Mouse (Mus musculus): ENCODE results near the gene Vmn1r211.
"Not testable (repeated sequence)": the region's sequence is repeated elsewhere in the genome, so short reads cannot be mapped to it uniquely, and the experiment has no call there.

Gene Vmn1r211

DNA sequence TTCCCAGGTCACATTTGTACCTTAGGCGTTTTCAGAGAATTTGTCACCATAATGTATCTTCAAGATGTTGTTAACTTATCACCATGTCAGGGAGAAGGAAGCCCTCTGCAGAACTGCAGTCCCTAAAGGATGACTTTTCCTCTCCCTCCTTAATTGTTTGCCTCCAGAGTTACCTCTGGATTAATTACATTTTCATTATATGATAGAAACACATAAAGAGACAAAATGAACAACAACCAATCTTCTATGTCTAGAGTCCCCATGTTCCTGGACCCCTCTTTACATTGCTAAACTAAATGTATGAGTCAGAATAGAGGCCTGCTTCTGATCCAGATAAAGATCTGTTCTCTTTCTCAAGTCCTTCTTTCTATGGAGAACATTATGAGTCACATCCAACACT is at the start of gene Vmn1r211:
Vmn1r211 (minus strand) TSS at position 101 of the 400 bp plus-strand sequence.
- no peak for DNase-seq (ENCODE audit: extremely low read depth, insufficient read length, low spot score)

GRCm38 (mm10) chr13:22884105-22884504 is 26.7 kb upstream of the Vmn1r211 start, which contains the start of gene Vmn1r212:
TSS of gene Vmn1r212 (minus strand) at chr13:22884205.
- no peak for DNase-seq (ENCODE audit: extremely low read depth, insufficient read length, low spot score)

DNA sequence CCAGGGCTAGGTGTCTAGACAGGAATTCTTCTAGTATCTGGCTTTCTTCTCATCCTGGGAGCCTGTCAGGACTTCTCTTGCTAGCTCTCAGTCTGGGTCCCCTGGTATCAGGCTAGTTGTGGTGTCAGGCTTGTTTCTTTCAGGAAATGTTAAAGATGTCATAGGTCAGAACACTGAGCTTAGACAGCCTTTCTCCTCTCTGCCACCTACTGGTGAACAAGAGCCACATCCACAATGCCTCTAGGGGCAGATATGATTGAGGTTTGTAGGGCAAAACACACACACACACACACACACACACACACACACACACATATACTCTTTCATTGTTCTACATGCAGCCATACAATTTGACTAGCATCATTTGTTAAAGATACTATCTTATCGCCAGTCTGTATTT is 21.9 kb upstream of the Vmn1r211 start:
- no peak for DNase-seq (ENCODE audit: extremely low read depth, insufficient read length, low spot score)

- DNase-seq (ENCODE audit: extremely low read depth, insufficient read length, low spot score): no peak
These were observed 2.6 kb downstream of the Vmn1r211 start for GRCm38 (mm10) chr13:22854760-22855159.

DNA sequence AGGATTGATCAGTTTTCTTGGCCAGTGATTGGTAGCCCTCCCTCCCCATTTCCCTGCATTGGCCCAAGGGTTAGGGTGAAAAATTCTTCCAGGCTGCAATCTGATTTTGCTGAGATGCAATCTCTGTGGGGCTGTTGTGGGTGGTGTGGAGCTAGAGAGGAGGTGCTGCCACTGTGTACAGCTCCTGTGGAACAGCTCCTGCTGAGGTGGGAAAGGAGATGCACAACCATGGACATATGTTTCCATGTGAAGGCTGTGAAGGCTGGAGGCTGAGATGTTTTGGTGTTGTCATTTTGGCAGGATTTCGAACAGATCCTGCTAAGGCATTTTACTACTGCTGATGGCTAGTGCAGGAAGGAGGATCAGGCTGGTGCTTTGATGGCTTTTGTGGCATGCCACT is 10.6 kb downstream of the Vmn1r211 start:
- no peak for DNase-seq (ENCODE audit: extremely low read depth, insufficient read length, low spot score)

- not testable (repeated sequence) for DNase-seq (ENCODE audit: extremely low read depth, insufficient read length, low spot score)
These were observed 13.1 kb downstream of the Vmn1r211 start for GRCm38 (mm10) chr13:22844304-22844703.

- DNase-seq (ENCODE audit: extremely low read depth, insufficient read length, low spot score): peak; percentile 6
These were observed 26.1 kb downstream of the Vmn1r211 start, which contains the start of gene Vmn1r210 for GRCm38 (mm10) chr13:22831248-22831647. TSS of gene Vmn1r210 (minus strand) at chr13:22831348.

DNA sequence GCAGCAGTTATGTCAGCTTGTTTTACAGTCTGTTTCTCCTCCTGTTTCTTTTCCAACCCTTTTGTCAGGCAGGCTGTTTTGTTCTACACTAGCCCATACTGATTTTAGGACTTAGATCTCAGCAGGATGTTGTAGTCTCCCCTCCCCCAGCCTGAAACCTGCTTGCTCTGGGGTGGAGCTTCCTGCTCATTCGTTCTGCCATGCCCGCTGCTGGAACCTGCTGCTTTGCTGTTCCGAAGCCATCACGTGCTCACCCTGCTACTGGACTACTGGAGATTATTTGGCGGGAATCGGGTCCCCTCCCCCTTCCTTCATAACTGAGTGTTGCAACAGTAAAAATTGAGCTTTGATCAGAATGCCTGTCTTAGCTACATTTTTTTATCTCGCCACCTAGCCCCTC is 28.0 kb downstream of the Vmn1r211 start:
- not testable (repeated sequence) for DNase-seq (ENCODE audit: extremely low read depth, insufficient read length, low spot score)

- DNase-seq (ENCODE audit: extremely low read depth, insufficient read length, low spot score): not testable (repeated sequence)
These were observed 35.8 kb downstream of the Vmn1r211 start for GRCm38 (mm10) chr13:22821601-22822000.

DNA sequence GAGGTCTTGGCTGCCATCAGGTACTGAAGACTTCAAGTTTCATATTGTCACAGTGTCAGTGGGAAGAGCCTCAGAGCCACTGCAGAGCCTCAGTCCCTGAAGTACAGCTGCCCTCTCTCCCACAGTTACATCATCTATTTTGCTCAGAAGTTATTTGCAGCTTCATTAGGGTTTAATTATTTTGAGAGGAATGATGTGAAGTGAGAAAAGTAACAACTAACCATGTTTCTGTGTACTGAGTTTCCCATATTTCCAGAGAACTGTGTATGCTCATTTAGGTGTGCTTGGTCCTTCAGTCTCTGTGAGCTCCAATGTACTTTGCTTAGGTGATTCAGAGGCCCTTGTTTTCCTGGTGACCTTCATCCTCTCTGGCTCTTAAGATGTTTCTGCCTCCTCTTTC is 47.8 kb downstream of the Vmn1r211 start, which contains the start of gene Vmn1r209:
Vmn1r209 (minus strand) TSS at position 101 of the 400 bp plus-strand sequence.
- DNase-seq (ENCODE audit: extremely low read depth, insufficient read length, low spot score): not testable (repeated sequence)
